Mouse (Mus musculus): ENCODE data around the gene Fhl3. TPM values are rescaled to one million over a fixed set of nuclear protein-coding genes. Genes with fewer than 3 reads are reported as not detected.

Gene Fhl3
- total and polyA plus RNA-seq, 2 experiments from 2014 or later = 2.0 to 6.9 TPM

DNA sequence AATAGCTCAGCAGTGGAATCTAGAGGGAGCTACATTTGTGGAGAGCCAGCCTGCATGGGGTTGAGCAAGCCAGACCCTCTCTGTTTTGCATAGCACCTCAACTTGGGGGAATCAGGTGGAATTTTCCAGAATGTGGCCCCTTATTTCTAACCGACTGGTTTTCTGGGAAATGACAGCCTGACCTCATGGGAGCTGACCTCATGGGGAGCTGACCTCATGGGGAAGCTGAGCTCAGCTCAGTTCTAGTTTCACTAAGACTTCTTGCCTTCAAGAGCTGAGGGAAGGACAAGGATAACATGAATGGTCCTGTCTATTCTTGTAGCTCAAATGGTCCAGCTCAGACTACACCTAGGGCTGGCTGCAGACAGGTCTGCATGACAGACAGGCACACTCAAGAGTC, 38.3 kb downstream of the Fhl3 start:
- no peaks in the 10 kb centered on the region for H3K27me3 ChIP-seq (ENCODE audit: insufficient read depth, low read length)
- TF ChIP-seq CTCF (IDR thresholded peaks at IDR 0.05) = no peak
- H3K4me1 ChIP-seq (ENCODE audit: insufficient read depth, low read length) = peaks cover 13% of the 10 kb centered on the region; the same call in 1 of the 2 replicates
- H3K27ac ChIP-seq (ENCODE audit: low read depth, low read length) = no peak overlapping the region
- ATAC-seq (ENCODE audit: low FRiP score) (no peak), DNase-seq (ENCODE audit: low spot score) (no peak)
- no peaks in the 10 kb centered on the region for H3K9me3 ChIP-seq (ENCODE audit: low read length)
- no peak overlapping the region for H3K9ac ChIP-seq (replicated peaks; ENCODE audit: low read length, poor library complexity, severe bottlenecking)
- H3K4me2 ChIP-seq (ENCODE audit: low read depth, low read length, poor library complexity, severe bottlenecking) = no peak overlapping the region
- no peak overlapping the region for H3K4me3 ChIP-seq (ENCODE audit: low read depth, low read length)
- H3K36me3 ChIP-seq (ENCODE audit: insufficient read depth, low read length) = no peaks in the 10 kb centered on the region
- WGBS = 85% methylated on average over 1 of the region's 1 CpGs

DNA sequence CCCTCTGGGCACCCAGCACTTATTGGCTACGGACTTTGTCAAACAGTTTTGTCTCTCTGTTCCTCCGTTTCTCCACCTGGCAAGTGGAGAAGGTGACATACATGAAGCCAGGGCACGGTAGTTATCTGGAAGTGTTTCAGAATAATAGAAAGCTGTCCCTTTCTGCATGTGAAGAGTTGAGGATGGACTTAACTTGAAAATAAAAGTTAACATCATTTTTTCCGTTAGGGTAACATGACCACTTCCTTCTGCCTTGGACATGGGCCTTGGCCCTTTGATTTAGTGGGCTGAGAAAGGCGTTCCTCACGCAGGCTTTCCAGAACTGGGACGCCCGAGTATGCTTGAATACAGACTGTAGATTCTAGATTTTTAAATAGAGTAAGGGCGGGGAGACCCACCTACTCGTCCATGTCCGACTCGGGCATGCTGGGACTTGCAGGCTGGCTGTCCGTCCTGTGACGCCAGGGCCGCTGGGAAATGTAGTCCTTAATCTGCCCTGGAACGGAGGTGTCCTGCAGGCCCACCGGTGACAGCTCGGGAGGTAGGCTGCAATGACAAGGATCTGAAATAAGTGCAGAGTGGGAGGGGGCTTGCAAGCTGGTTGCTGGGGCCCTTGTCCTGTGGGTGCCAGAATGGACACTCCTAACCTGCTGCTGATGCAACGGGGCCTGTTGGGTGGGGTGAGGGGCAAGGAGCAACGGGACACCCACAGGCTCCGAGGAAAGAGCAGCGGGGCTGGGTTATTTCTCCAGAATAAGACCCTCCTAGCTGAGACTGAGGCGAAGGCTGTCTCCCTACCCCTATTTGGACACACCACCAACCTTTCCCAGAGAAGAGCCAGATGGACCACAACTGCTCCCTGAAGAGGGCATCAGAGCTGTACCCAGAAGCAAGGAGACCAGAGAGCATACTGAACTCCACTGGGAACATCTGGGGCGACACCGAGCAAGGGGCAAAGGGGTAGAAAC, 41.2 kb downstream of the Fhl3 start, which contains the start of gene Inpp5b:
TSS of gene Inpp5b (plus strand) at position 475 of the 968 bp plus-strand sequence.
- Histone ChIP-seq H3K36me3 (ENCODE audit: insufficient read depth, low read length) (peaks cover 9% of the 10 kb centered on the region), H3K27me3 (ENCODE audit: insufficient read depth, low read length) (no peaks in the 10 kb centered on the region), H3K27ac (ENCODE audit: low read depth, low read length) (peak within 1 kb of the TSS; percentile 67), H3K9me3 (ENCODE audit: low read length) (no peaks in the 10 kb centered on the region), H3K4me3 (ENCODE audit: low read depth, low read length) (peak within 1 kb of the TSS; percentile 66), H3K9ac (replicated peaks; ENCODE audit: low read length, poor library complexity, severe bottlenecking) (peak within 1 kb of the TSS; percentile 84), H3K4me1 (ENCODE audit: insufficient read depth, low read length) (peaks cover 9% of the 10 kb centered on the region; the same call in 1 of the 2 replicates), H3K4me2 (ENCODE audit: low read depth, low read length, poor library complexity, severe bottlenecking) (peak within 1 kb of the TSS; percentile 78)
- ATAC-seq (ENCODE audit: low FRiP score) (peak; percentile 80), DNase-seq (ENCODE audit: low spot score) (peak; percentile 81)
- 14% methylated on average over 25 of the region's 25 CpGs for WGBS
- TF ChIP-seq CTCF (IDR thresholded peaks at IDR 0.05) = peak; percentile 10; the same call in 1 of the 2 replicates

DNA sequence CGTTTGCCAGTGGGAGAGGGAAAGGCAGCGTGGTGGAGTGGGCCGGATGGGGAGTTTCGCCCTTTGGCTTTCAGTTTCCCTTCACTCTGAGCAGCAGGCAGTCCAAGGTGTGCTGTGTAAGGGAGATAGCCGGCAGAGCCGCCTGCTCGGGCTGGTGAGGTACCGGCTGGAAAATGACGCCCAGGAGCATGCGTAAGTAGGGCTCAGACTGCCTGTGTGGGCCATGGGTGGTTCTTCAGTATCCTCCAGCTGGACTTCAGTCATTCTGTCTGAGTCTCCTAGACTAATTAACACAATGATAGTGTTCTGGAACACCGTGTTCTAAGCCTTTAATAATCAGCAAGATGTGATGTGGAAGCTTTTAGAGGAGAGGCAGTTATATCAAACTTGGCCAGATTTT, 42.3 kb downstream of the Fhl3 start:
- no peak for DNase-seq (ENCODE audit: low spot score)
- 88% methylated on average over 11 of the region's 11 CpGs for WGBS

DNA sequence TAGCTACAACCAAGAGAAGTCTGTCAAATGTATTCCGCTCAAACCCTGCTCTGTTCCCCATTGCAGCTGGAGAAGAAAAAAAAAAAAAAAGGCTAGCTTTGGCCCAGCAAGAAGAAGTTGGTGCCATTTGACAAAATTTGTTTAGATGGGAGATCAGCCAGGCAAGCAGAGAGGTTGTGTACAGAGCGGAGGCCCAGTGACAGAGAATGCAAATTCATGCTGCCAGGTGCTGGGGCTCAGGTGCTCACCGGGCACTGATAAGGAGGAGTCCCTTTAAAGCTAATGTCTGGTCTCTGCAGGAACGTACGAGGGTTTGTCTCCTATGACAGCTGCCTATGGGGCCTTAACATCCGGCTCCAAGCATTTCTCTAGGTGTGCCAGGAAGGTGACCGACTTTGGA, 46.1 kb downstream of the Fhl3 start:
- Histone ChIP-seq H3K4me1 (ENCODE audit: insufficient read depth, low read length) (peaks cover 9% of the 10 kb centered on the region; the same call in 1 of the 2 replicates), H3K36me3 (ENCODE audit: insufficient read depth, low read length) (peaks cover 20% of the 10 kb centered on the region), H3K9ac (replicated peaks; ENCODE audit: low read length, poor library complexity, severe bottlenecking) (no peak overlapping the region), H3K4me3 (ENCODE audit: low read depth, low read length) (no peak overlapping the region), H3K27ac (ENCODE audit: low read depth, low read length) (no peak overlapping the region), H3K4me2 (ENCODE audit: low read depth, low read length, poor library complexity, severe bottlenecking) (no peak overlapping the region), H3K9me3 (ENCODE audit: low read length) (no peaks in the 10 kb centered on the region), H3K27me3 (ENCODE audit: insufficient read depth, low read length) (no peaks in the 10 kb centered on the region)
- ATAC-seq (ENCODE audit: low FRiP score) = no peak
- no peak for DNase-seq (ENCODE audit: low spot score)
- whole genome bisulfite sequencing = 82% methylated on average over 7 of the region's 7 CpGs
- no peak for TF ChIP-seq CTCF (IDR thresholded peaks at IDR 0.05)

More for the DNA sequence above, 42.3 kb downstream of the Fhl3 start:
- H3K9me3 ChIP-seq (ENCODE audit: low read length) = no peaks in the 10 kb centered on the region
- no peak for TF ChIP-seq CTCF (IDR thresholded peaks at IDR 0.05)
- H3K4me1 ChIP-seq (ENCODE audit: insufficient read depth, low read length) = peaks cover 9% of the 10 kb centered on the region; the same call in 1 of the 2 replicates
- no peak overlapping the region for H3K9ac ChIP-seq (replicated peaks; ENCODE audit: low read length, poor library complexity, severe bottlenecking)
- H3K27ac ChIP-seq (ENCODE audit: low read depth, low read length) = no peak overlapping the region
- H3K27me3 ChIP-seq (ENCODE audit: insufficient read depth, low read length) = no peaks in the 10 kb centered on the region
- ATAC-seq (ENCODE audit: low FRiP score) = no peak
- no peak overlapping the region; the same call in 1 of the 2 replicates for H3K4me3 ChIP-seq (ENCODE audit: low read depth, low read length)
- no peak overlapping the region for H3K4me2 ChIP-seq (ENCODE audit: low read depth, low read length, poor library complexity, severe bottlenecking)
- H3K36me3 ChIP-seq (ENCODE audit: insufficient read depth, low read length) = peaks cover 16% of the 10 kb centered on the region

- no peak overlapping the region for H3K4me2 ChIP-seq (ENCODE audit: low read depth, low read length, poor library complexity, severe bottlenecking)
- no peak for ATAC-seq (ENCODE audit: low FRiP score)
- peaks cover 20% of the 10 kb centered on the region for H3K36me3 ChIP-seq (ENCODE audit: insufficient read depth, low read length)
- WGBS = 63% methylated on average over 4 of the region's 4 CpGs
- TF ChIP-seq CTCF (IDR thresholded peaks at IDR 0.05) = no peak
- peaks cover under 1% of the 10 kb centered on the region; the same call in 1 of the 2 replicates for H3K4me1 ChIP-seq (ENCODE audit: insufficient read depth, low read length)
- no peaks in the 10 kb centered on the region for H3K9me3 ChIP-seq (ENCODE audit: low read length)
- H3K27me3 ChIP-seq (ENCODE audit: insufficient read depth, low read length) = no peaks in the 10 kb centered on the region
- no peak for DNase-seq (ENCODE audit: low spot score)
- no peak overlapping the region for H3K4me3 ChIP-seq (ENCODE audit: low read depth, low read length)
- H3K27ac ChIP-seq (ENCODE audit: low read depth, low read length) = no peak overlapping the region
- no peak overlapping the region for H3K9ac ChIP-seq (replicated peaks; ENCODE audit: low read length, poor library complexity, severe bottlenecking)
Observed at GRCm38 (mm10) chr4:124747851-124748250, 47.4 kb downstream of the Fhl3 start.

All from midbrain, postnatal 0 days (tissue).